Mouse (Mus musculus): ENCODE results near the gene Pou2f2. TPM values are rescaled to one million over a fixed set of nuclear protein-coding genes. Genes with fewer than 3 reads are reported as not detected.
A peak's percentile ranks its signal among the peaks of the same experiment; 100 is the strongest.

The Pou2f2 gene
- total and polyA plus RNA-seq, 2 experiments from 2014 or later, result 9.0 to 35.9 TPM

DNA sequence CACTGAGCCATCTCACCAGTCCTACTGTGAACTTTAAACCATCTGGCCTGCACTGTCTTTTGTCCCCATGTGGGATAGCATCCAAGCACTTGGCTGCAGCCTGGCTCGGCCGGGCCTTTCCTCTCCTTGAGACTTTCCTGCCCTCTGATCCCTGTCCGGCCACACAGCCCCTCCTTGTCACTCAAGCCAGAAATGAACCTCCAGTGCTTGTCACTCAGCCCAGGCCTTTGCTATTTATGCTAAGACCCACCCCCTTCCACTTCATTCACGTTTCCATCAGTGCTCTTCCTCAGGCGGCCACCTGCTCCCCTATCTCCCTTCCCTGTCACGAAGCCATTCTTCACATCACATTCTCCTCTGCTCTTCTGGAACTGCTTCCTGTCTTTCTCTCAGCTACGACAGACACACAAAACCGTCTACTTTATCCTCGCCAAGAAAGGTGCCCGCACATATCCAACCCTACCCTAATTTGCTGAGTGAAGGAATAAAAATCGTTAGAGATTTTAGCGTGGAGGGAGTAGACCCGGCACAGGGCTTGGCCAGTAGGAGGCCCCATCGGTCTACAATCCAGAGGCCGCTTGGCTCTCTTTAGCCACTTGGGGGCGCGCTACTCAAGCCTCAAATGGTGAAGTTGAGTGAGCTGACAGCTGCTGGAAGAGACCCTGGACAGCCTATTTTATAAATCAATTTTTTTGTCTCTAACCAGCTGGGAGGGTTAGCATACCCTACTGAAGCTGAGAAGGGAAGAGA lies 73.9 kb downstream of the Pou2f2 start:
- Histone ChIP-seq H3K4me2 (ENCODE audit: low read depth, low read length, poor library complexity, severe bottlenecking) (no peak overlapping the region), H3K27me3 (ENCODE audit: insufficient read depth, low read length) (no peaks in the 10 kb centered on the region), H3K4me3 (ENCODE audit: low read depth, low read length) (no peak overlapping the region), H3K36me3 (ENCODE audit: insufficient read depth, low read length) (no peaks in the 10 kb centered on the region), H3K9ac (replicated peaks; ENCODE audit: low read length, poor library complexity, severe bottlenecking) (no peak overlapping the region), H3K9me3 (ENCODE audit: low read length) (no peaks in the 10 kb centered on the region), H3K4me1 (ENCODE audit: insufficient read depth, low read length) (no peaks in the 10 kb centered on the region), H3K27ac (ENCODE audit: low read depth, low read length) (peak overlapping the region; percentile 44; the same call in 1 of the 2 replicates)
- DNase-seq (ENCODE audit: low spot score), result peak; percentile 92
- peak; percentile 68 for ATAC-seq (ENCODE audit: low FRiP score)
- peak; percentile 98 for TF ChIP-seq CTCF (IDR thresholded peaks at IDR 0.05)
- WGBS, result 15% methylated on average over 17 of the region's 17 CpGs

- no peaks in the 10 kb centered on the region for H3K4me1 ChIP-seq (ENCODE audit: insufficient read depth, low read length)
Observed at GRCm38 (mm10) chr7:25099581-25099980, 79.9 kb downstream of the Pou2f2 start.

DNA sequence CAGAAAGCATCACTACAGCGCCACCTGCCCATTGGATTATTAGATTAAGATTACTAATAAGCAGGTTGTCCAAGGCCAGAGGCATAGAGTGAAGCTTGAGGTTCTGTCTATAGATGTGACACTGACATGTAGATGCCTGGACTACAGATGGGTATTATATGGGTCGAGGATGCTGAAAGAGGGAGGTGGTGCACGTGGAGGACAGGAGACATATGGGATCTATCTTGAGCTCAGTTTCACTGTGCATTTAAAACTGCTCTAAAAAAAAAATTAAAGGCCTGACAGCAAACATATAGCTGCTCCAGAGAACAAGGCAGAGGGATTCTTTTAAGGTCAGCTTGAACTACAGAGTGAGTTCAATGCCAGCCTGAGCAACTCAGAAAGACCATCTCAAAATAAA lies 81.4 kb downstream of the Pou2f2 start:
- no peak for DNase-seq (ENCODE audit: low spot score)
- WGBS, result 74% methylated on average over 3 of the region's 3 CpGs
- Histone ChIP-seq H3K27me3 (ENCODE audit: insufficient read depth, low read length) (no peaks in the 10 kb centered on the region), H3K9me3 (ENCODE audit: low read length) (no peaks in the 10 kb centered on the region), H3K36me3 (ENCODE audit: insufficient read depth, low read length) (peaks cover 34% of the 10 kb centered on the region), H3K4me2 (ENCODE audit: low read depth, low read length, poor library complexity, severe bottlenecking) (no peak overlapping the region), H3K4me1 (ENCODE audit: insufficient read depth, low read length) (no peaks in the 10 kb centered on the region), H3K9ac (replicated peaks; ENCODE audit: low read length, poor library complexity, severe bottlenecking) (no peak overlapping the region), H3K4me3 (ENCODE audit: low read depth, low read length) (no peak overlapping the region), H3K27ac (ENCODE audit: low read depth, low read length) (no peak overlapping the region)
- TF ChIP-seq CTCF (IDR thresholded peaks at IDR 0.05), result no peak
- ATAC-seq (ENCODE audit: low FRiP score), result no peak

More at GRCm38 (mm10) chr7:25099581-25099980, 79.9 kb downstream of the Pou2f2 start:
- ATAC-seq (ENCODE audit: low FRiP score) (no peak), DNase-seq (ENCODE audit: low spot score) (peak; percentile 24)
- TF ChIP-seq CTCF (IDR thresholded peaks at IDR 0.05), result peak; percentile 51
- no peak overlapping the region for H3K9ac ChIP-seq (replicated peaks; ENCODE audit: low read length, poor library complexity, severe bottlenecking)
- WGBS, result 53% methylated on average over 4 of the region's 4 CpGs
- no peak overlapping the region for H3K4me2 ChIP-seq (ENCODE audit: low read depth, low read length, poor library complexity, severe bottlenecking)
- H3K36me3 ChIP-seq (ENCODE audit: insufficient read depth, low read length), result peaks cover 33% of the 10 kb centered on the region
- H3K9me3 ChIP-seq (ENCODE audit: low read length), result no peaks in the 10 kb centered on the region
- H3K27me3 ChIP-seq (ENCODE audit: insufficient read depth, low read length), result no peaks in the 10 kb centered on the region
- H3K4me3 ChIP-seq (ENCODE audit: low read depth, low read length), result no peak overlapping the region
- H3K27ac ChIP-seq (ENCODE audit: low read depth, low read length), result no peak overlapping the region

GRCm38 (mm10) chr7:25089875-25090274 lies 89.7 kb downstream of the Pou2f2 start:
- 34% methylated on average over 10 of the region's 10 CpGs for WGBS

DNA sequence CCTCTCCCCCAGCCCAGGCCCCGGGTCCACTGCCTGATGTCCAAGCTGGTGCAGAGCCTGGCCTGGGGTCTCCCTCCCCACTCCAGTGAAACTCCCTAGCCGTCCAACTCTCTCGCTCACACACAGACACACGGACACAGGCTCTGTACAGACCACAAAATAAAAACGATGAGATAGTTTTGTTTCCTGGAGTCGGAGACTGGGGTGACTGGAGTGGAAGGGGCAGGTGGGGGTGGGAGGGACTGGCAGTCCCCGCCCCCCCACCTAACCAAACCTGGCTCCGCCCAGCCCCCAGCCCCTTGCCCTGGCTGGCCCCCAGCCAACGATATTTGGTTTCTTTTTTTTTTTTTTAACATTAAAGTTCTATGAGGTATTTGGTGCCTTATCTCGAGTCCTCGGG lies 90.6 kb downstream of the Pou2f2 start:
- H3K9me3 ChIP-seq (ENCODE audit: low read length), result no peaks in the 10 kb centered on the region
- no peak overlapping the region for H3K4me2 ChIP-seq (ENCODE audit: low read depth, low read length, poor library complexity, severe bottlenecking)
- no peak overlapping the region for H3K4me3 ChIP-seq (ENCODE audit: low read depth, low read length)
- 35% methylated on average over 10 of the region's 11 CpGs for WGBS
- H3K36me3 ChIP-seq (ENCODE audit: insufficient read depth, low read length), result peaks cover 18% of the 10 kb centered on the region; the same call in 1 of the 2 replicates
- no peaks in the 10 kb centered on the region for H3K27me3 ChIP-seq (ENCODE audit: insufficient read depth, low read length)
- no peak overlapping the region for H3K27ac ChIP-seq (ENCODE audit: low read depth, low read length)
- no peak for DNase-seq (ENCODE audit: low spot score)
- no peak overlapping the region for H3K9ac ChIP-seq (replicated peaks; ENCODE audit: low read length, poor library complexity, severe bottlenecking)
- no peaks in the 10 kb centered on the region for H3K4me1 ChIP-seq (ENCODE audit: insufficient read depth, low read length)
- no peak for ATAC-seq (ENCODE audit: low FRiP score)
- no peak for TF ChIP-seq CTCF (IDR thresholded peaks at IDR 0.05)

More at GRCm38 (mm10) chr7:25089875-25090274, 89.7 kb downstream of the Pou2f2 start:
- no peaks in the 10 kb centered on the region for H3K27me3 ChIP-seq (ENCODE audit: insufficient read depth, low read length)
- no peak for TF ChIP-seq CTCF (IDR thresholded peaks at IDR 0.05)
- H3K9ac ChIP-seq (replicated peaks; ENCODE audit: low read length, poor library complexity, severe bottlenecking), result no peak overlapping the region
- no peak overlapping the region for H3K4me2 ChIP-seq (ENCODE audit: low read depth, low read length, poor library complexity, severe bottlenecking)
- ATAC-seq (ENCODE audit: low FRiP score) (no peak), DNase-seq (ENCODE audit: low spot score) (no peak)
- H3K9me3 ChIP-seq (ENCODE audit: low read length), result no peaks in the 10 kb centered on the region
- H3K4me1 ChIP-seq (ENCODE audit: insufficient read depth, low read length), result no peaks in the 10 kb centered on the region
- H3K4me3 ChIP-seq (ENCODE audit: low read depth, low read length), result no peak overlapping the region
- H3K36me3 ChIP-seq (ENCODE audit: insufficient read depth, low read length), result peaks cover 15% of the 10 kb centered on the region; the same call in 1 of the 2 replicates
- H3K27ac ChIP-seq (ENCODE audit: low read depth, low read length), result no peak overlapping the region

- no peak overlapping the region for H3K4me2 ChIP-seq (ENCODE audit: low read depth, low read length, poor library complexity, severe bottlenecking)
- no peak for TF ChIP-seq CTCF (IDR thresholded peaks at IDR 0.05)
- ATAC-seq (ENCODE audit: low FRiP score), result no peak
- no peak overlapping the region for H3K9ac ChIP-seq (replicated peaks; ENCODE audit: low read length, poor library complexity, severe bottlenecking)
- no peak overlapping the region for H3K4me3 ChIP-seq (ENCODE audit: low read depth, low read length)
- H3K36me3 ChIP-seq (ENCODE audit: insufficient read depth, low read length), result peaks cover 23% of the 10 kb centered on the region
- WGBS, result 17% methylated on average over 10 of the region's 10 CpGs
- H3K27ac ChIP-seq (ENCODE audit: low read depth, low read length), result no peak overlapping the region
- H3K9me3 ChIP-seq (ENCODE audit: low read length), result no peaks in the 10 kb centered on the region
- H3K27me3 ChIP-seq (ENCODE audit: insufficient read depth, low read length), result no peaks in the 10 kb centered on the region
- no peaks in the 10 kb centered on the region for H3K4me1 ChIP-seq (ENCODE audit: insufficient read depth, low read length)
- no peak for DNase-seq (ENCODE audit: low spot score)
Observed at GRCm38 (mm10) chr7:25088531-25088930, 91.0 kb downstream of the Pou2f2 start.
